Mouse (Mus musculus): ENCODE results near the gene Zdhhc21.

The Zdhhc21 gene

GRCm38 (mm10) chr4:82765513-82766216, 94.1 kb downstream of the Zdhhc21 start:
- no peak for DNase-seq (ENCODE audit: low spot score)

- DNase-seq (ENCODE audit: low spot score), result no peak
These were observed 96.2 kb downstream of the Zdhhc21 start for GRCm38 (mm10) chr4:82763586-82763985.

GRCm38 (mm10) chr4:82762430-82763119, 97.2 kb downstream of the Zdhhc21 start:
- no peak for DNase-seq (ENCODE audit: low spot score)

GRCm38 (mm10) chr4:82756295-82756626, 103.5 kb downstream of the Zdhhc21 start:
- no peak for DNase-seq (ENCODE audit: low spot score)

GRCm38 (mm10) chr4:82755616-82756294, 104.0 kb downstream of the Zdhhc21 start:
- no peak for DNase-seq (ENCODE audit: low spot score)
